Mouse (Mus musculus) adrenal gland, postnatal 10 days (tissue): Measurements from ENCODE around the gene Cdc42. TPM values are rescaled to one million over a fixed set of nuclear protein-coding genes. Genes with fewer than 3 reads are reported as not detected.

ENCODE experiments used
- DNase-seq: peaks from one replicate; pipeline ENCODE4 v3.0.0; 2021; ENCODE audit warnings: mixed read lengths
- total RNA-seq, 2 experiments: library from RNA; stranded (reverse); gene quantifications; 2 replicates each; pipeline ENCODE4 v1.2.3; 2021

The Cdc42 gene
- total RNA-seq, 2 experiments from 2014 or later = 348 to 351 TPM

DNA sequence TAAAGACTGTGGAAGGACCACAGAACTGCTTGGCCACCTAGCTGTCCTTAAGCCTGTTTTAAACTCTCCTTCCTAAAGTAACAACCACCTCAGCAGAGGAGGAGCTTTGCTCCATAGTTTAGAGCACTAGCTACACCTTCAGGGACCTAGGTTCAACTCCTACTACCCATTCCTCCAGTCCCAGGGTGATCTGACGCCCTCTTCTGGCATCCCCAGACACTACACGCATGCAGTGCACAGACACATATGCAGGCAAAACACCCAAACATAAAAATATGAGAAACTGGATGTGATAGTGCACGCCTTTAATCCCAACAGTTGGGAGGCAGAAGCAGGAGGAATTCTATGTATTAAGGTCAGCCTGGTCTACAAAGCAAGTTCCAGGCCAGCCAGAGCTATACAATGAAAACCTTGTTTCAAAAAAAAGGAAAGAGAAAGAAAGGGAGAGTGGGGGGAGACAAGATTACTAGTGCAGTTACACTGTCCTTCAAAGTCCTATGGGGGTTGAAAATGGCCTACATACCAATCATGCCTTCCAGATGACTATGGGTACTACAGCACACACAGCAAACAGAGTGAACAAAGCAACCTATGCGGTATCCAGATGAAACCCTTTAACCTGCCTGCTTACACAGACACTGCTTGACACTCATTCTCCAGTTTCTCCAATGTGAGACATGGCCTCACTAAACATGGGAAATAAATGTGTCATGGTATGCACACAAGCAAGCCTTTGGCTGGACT is 41.3 kb downstream of the Cdc42 start:
- DNase-seq = no peak

DNA sequence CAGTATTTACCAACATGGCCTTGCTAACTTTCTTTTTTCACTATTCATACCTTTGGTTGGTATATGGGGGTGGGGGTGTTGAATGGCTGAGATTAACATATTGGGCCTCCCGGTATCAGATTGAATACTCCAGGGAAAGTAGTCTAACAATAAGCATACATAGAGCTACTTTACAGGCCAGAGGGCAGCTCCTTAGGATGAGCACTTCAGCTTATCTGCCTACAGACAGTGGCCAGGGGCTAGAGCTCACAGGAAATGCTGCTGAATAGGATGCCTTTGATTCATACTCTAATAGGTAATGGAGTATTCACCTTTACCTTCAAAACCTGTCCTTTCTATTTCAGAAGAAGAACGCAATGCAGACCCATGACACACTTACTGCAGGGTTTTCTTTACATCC is 42.5 kb downstream of the Cdc42 start:
- no peak for DNase-seq

DNA sequence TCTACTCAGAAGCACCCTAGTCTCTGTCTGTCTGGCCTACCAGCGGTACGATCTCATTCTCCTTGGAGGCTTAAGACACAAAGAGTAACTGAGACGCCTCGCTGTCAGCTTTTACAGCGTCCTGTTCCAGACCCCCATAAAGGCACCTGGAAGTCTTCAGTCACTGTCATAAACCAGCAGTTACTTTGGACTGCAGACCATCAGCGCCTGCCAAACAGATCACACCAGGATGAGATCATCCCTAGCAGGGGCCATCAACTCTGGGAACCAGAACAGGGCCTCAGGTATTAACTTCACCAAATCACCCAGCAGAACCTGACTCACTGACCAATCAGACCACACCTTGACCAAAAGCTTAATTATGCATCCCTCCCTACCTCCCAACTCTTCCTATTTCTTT is 43.0 kb downstream of the Cdc42 start:
- no peak for DNase-seq

DNA sequence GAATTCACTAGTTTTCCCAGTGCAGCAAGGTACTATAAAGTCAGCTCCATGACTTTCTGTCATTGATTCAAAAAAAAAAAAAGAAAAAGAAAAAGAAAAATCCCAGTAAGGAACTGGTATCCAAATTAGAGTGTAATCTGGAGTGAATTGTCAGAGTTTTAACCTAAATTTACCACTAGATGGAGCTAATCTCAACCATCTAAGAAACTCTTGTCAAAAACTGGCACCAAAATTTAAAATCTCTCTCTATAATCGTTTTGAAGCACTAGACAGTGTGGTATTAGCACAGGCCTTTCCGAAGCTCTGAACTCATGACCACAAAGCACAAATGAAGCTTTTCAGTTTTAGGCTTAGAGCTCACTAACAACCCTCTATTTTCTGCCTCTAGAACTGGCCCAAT is 44.0 kb downstream of the Cdc42 start:
- DNase-seq = no peak

- peak; percentile 45 for DNase-seq
Measured at GRCm38 (mm10) chr4:137308377-137308776, 49.1 kb downstream of the Cdc42 start.

DNA sequence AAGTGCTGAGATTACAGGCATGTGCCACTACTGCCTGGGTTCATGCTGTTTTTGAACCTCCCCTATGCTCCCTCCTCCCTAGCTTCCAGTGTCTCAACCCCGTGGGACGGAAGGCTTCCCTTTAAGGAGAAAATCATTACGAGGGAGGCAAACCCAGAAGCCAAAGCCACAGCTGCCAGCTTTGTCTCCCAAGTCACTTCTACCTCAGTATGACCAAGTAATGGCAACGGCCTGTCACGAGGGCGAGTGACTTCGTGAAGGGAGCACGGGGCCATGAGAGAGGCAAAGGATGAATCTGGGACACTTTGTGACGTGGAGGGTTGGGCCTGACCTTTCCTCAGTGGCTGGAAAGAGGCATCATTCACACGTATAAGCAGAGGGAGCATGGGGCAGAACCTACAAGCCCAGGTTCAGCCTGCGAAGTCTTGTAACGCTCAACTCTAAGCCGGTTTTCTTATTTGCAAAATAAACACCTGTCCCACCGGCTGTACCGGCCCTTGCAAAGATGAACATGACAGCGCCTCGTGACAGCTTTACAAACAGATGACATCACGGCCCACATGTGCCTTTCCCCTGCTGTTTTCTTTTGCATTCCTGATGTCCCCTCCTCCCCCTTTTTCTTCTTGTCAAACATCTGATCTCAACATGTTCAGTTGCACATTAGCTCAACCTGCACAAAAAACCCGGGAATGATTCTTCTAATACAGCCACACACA is 50.4 kb downstream of the Cdc42 start:
- DNase-seq = no peak

- DNase-seq = no peak
Measured at GRCm38 (mm10) chr4:137306577-137306888, 51.0 kb downstream of the Cdc42 start.

GRCm38 (mm10) chr4:137305831-137306576 is 51.5 kb downstream of the Cdc42 start:
- peak; percentile 38 for DNase-seq

DNA sequence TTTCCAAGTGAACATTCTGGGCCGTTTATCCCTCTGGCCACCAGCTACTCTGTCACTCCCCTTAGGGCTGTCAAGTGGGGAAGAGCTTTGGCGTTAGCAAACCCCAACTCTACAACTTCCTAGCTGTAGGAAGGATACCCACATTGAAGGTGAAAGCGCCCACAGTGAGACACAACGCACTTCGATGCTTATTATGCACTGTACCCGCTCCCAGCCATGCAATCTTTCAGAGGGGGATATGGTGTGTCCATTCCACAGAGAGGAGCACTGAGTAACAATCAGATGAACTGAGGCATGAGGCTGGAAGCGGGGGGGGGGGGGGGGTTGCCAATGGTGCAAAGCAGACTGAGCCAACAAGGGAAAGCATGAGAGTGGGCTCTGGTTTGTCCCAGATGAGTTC is 52.5 kb downstream of the Cdc42 start:
- DNase-seq = no peak

DNA sequence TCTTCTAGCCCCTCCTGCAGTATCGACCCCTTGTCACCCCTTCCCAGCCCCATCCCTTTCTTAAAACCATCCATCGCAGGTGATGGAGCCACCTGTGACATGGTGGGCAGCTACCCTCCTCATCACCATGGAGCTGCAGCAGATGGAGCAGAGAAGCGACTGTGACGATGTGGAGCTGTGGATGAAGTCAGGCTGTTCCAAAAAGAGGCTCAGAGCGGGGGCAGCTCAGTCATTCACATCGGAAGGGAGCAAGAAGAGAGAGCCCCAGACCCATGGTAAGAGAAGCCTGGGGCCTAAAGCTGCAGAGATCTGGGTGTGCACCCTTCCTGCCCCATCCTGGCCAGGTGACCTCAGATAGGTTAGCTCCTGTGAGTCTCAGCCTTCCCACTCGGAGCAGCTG is 53.4 kb downstream of the Cdc42 start:
- DNase-seq = no peak

DNA sequence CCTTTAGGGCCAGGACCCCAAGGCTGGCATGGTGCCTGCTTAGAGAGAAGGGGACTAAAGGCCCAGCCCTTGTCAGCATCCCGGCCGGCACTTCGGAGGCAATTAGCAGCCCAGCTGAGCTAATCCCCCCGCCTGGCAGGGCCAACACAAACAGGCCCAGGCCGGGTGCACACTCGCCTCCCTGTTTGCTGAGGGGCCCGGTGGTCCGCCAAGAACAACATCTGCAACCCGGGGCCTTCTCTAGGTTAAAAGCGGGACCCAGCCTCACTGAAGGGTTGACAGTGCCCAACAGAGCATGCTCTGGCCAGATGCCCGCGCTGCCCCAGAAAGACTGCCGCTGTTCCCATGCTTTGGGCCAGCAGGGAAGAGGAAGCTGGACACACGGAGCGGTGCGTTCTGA is 55.9 kb downstream of the Cdc42 start:
- peak; percentile 28 for DNase-seq

GRCm38 (mm10) chr4:137300227-137300626 is 57.3 kb downstream of the Cdc42 start:
- no peak for DNase-seq

GRCm38 (mm10) chr4:137298406-137298805 is 59.1 kb downstream of the Cdc42 start:
- no peak for DNase-seq

DNA sequence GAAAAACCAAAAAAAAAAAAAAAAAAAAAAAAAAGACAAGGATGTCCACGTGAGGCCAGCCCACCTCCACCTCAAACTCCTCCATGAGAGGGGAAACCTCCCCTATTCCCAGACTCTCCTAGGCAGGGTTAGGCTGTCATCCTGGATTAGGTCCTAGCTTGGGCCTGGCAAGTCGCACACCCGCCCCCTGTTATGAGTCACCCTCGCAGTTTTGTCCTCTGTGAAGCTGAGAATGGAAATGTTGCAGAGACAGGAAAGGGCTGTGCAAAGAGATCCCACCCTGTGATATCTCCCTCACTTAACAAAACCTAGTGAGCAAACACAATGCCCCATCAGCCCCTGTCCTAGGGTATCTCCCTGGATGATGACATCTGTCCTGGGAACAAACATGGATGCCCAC is 59.9 kb downstream of the Cdc42 start:
- DNase-seq = no peak

DNA sequence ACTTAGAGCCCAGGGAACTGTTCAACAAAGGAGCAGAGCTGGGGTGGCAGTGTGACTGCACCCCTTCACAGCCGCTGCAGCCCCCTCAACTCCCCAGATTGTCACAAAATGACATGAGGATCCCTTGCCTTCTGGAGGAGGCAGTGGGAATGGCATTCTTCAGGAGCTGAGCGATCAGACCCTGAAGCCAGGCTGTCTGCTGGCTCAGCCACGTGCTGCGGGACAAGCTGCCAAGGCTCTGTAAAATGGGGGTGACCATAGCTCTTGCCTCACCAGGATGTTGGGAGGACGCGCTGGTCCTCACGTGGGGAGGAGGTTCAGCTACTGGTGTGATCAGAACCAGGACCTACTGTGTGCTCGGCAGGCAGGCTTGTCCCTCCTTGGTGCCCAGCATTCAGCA is 62.6 kb downstream of the Cdc42 start:
- no peak for DNase-seq

DNA sequence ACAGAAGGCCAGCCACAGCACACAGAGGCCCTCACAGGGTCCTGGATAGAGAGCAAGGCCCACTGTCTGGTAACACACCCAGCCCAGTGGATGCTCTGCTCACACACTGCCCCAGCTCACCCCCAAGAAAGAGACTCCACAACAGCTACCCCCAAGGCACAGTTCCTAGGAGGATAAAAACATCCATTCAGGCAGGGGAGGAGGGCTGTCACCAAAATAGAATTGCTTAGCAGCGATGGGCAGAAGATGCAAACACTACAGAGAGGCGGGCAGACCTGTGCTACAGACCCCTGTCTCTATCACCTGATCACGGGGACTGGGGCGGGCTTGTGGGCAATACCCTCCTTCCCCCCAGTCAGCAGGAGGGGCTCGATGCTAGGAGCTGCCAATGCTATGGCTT is 63.0 kb downstream of the Cdc42 start:
- DNase-seq = no peak

DNA sequence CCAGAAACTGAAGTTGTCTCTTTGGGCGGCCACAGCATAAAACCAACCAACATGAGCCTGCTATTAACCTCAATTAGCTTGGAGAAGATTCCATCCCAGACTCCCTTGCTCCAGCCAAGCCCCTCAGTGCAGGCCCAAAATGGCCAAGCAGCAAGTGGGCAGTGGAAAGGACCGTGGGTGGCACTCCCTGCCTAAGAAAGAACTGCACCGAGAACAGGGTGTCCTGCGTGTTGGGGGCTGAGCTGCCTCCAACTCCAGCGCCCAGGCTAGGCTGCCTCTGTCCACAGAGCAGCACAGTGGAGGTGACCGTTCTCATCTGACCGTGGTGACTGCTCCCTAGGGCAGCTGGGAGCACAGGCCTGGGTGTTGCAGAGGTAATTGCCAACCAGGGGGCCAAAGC is 63.5 kb downstream of the Cdc42 start:
- DNase-seq = no peak

- DNase-seq = no peak
Measured at GRCm38 (mm10) chr4:137292625-137293024, 64.9 kb downstream of the Cdc42 start.

GRCm38 (mm10) chr4:137290250-137290649 is 67.3 kb downstream of the Cdc42 start:
- no peak for DNase-seq

- no peak for DNase-seq
Measured at GRCm38 (mm10) chr4:137289701-137290100, 67.8 kb downstream of the Cdc42 start.

DNA sequence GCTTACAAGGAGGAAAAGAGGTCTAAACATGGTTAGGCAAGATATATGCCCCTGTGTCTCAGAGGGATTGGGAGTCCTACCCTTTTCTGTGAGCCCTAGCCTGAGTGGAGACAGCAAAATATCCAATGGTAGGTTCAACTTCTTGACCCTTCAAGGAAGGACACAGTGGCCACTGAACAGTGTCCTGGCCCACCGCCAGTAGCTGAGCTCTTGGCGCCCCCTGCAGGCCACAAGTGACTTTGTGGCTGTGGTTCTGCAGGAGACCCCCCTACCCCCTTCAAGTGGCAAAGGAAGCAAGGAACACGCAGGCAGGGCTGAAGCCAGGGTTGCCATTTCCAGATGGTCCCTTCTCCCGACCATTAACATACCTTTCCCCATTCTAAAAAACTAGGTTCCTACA is 69.7 kb downstream of the Cdc42 start:
- DNase-seq = peak; percentile 81

- DNase-seq = peak; percentile 77
Measured at GRCm38 (mm10) chr4:137287206-137287605, 70.3 kb downstream of the Cdc42 start.

GRCm38 (mm10) chr4:137286662-137286953 is 70.9 kb downstream of the Cdc42 start:
- DNase-seq = no peak
